Mouse (Mus musculus): Measurements from ENCODE around the gene Mad1l1. TPM values are rescaled to one million over a fixed set of nuclear protein-coding genes. Genes with fewer than 3 reads are reported as not detected.

The Mad1l1 gene
- total RNA-seq, 2 experiments from 2014 or later = 22.1 to 28.5 TPM

DNA sequence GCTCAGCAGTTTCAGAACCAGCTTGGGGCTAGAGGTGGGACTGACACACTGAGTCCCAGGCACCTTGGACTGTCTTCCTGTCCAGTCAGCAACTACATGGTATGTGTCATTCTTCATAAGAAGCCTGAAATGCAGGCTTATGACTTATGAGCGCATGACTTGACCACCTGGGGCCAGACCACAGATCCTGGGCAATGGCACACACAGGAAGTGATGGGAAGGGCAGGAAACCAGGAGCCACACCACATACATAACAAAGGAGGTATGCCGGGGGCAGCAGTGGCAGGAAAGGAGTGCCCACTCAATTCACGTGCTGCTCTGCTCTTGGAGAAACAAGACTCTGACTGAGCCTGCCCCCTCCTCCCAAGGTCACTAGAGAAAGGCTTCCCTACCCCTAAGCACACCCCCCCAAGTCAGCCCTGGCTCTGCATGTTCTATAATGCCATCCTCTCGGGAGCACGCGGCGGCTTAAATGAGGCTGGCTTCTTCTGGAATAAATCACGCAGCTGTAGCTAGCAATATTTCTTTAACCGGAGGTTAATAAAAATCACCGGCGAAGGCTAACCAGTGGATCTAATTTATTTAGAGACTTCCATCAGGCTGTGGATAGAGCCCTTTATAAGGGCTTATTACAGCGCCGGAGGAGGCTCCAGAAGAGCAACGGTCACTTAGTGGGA lies 146.4 kb downstream of the Mad1l1 start:
- no peak for DNase-seq

DNA sequence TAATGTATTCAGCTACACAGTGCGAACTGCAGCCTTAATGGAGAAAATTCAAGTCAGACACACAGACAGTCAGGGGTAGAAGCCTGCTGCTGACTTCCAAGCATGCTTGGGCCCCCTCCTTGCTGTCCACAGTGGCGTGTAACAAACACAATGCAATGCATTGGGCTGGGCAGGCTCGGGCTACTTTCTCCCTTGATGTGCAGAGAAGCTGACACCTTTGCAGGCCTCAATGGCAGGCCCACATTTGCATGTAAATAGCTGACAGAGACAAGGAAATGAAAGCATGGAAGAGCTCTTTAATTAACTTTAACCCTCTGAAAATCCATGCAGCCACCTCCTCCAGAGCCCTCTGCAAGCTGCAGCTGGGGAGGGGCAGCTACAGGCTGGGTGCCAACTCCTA lies 147.3 kb downstream of the Mad1l1 start:
- DNase-seq = no peak

DNA sequence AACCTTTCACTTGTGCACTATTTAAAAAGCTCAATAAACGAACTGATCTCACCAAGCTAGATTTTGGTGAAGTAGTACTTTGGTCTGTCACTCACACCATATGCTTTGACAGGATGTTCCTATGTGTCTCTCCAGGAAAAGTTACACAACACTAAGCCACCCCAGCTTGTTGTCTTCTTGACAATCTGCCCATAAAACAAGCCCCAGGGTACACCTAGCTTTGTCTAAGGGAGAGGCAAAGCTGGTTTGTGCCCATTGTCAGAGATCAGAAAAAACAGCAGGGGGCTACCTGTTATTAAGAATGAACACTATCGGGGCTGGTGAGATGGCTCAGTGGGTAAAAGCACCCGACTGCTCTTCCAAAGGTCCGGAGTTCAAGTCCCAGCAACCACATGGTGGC lies 148.2 kb downstream of the Mad1l1 start:
- no peak for DNase-seq

DNA sequence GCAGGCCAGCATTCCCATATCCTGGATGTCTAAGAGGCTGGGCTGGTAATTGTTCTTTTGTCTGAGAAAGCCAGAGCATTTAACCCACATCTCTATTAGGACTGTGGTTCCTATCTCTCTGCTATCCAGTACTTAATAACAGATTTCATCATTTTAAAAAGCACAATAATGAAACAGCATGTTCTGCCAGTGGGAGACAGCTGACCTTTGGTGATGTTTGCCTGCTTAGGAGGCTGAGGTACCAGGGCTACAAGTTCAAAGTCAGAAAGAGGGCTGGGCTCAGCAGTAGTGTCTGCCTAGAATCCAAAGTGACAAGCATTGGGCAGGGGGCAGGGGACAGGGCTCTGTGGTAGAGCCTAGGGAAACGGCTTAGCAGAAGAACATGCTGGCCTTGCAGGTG lies 149.6 kb downstream of the Mad1l1 start:
- DNase-seq = no peak

DNA sequence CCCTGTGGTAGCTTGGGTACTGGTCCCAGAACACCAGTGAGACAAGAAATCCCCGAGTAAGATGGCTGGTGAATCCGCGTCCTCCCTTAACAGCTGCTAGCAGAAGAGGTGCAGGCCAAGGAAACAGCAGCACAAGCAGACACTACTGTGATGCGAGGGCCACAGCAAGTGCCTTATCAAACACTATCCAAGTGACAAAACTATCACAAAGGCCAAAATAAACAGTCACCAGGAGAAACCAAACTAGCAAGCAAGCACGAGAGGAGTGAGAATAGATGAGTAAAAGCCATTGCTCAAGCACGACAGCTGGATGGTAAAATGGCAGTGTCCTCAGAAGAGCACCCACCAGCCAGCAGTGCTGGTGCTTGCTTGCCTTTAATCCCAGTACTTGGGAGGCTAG lies 153.8 kb downstream of the Mad1l1 start:
- DNase-seq = no peak

DNA sequence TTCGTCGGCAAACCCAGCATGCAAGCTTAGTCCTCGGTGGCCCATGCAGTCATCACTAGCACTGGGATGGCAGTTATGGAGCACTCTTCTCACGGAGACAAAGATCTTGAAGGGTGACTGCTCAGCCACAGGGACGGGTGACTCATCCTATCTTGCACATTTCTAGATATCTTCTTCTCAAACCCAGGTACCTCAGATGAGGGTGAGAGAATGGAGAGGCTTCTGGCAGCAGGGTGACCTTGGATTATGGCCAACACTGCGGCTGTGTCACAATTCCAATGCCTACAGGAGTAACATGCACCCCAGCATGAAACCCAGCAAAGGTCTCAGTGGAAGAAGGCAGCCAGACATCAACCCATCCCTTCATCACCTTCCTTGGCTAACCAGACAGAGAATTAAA lies 154.3 kb downstream of the Mad1l1 start:
- peak; percentile 16 for DNase-seq

DNA sequence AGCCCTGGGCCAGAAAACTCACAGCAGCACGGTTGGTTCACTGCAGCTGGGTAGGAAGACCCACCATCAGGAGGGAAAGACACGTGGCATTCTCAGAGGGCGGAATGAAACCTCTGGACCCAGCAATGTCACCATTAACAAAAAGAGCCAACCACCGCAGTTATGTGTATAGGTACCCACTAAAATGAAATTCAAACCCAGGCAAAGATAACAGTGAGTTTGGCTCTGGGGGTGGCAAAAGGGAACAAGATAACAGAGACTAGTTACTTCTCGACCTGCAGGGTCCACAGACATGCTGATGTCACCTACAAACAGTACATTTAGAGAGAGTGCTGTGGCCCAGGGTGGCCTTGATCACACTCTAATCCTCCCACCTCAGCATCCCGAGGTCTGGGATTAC lies 157.4 kb downstream of the Mad1l1 start:
- DNase-seq = no peak

DNA sequence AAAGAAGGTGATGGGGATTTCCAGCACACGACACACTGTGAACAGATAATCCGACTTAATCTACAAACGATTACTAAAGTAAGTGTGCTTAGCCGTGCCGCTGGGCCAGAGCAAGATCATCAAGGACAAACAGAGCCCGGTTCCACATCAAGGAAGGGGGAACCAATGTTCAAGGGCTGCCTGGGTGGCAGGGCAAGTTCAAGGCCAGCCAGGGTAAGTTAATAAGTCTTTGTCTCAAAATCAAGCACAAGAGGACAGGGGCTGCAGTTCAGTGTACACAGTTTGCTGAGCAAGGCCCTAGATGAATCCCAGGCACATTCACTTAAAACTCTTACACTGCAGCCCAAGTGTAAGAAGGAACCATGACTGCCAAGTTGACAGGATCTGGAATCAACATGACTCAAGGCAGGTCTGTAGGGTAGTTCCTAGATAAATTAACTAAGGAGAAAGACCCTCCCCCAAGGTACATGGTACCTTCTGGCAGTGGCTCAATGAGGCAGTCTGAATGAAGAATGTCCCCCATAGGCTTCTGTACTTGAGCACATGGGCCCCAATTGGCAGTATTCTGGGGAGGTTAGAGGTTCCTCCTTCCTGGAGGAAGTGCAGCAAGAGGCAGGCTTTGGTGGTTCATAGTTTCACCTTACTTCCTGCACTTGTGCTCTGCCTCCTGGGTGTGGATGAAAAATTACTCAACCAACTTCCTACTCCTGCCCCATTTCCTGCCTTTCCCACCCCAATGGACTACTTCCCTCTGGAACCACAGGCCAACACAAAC lies 159.1 kb downstream of the Mad1l1 start:
- no peak for DNase-seq

DNA sequence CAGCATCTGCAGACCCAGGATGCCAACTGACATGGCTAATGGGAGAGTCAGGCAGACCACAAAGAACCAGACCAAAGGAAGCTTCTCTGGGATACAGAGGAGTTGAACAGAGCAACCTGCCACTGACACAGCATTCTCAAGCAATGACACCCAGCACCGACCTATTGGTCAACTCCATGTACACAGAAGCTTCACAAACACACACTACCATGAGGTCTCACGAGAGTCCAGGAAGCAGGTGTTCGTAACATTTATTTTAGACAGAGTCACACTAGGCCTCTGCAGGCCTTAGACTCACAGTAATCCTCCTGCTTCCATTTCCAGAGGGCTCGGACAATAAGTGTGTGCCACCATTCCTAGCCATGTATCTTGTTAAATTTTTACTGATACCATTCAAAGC lies 162.3 kb downstream of the Mad1l1 start:
- no peak for DNase-seq

DNA sequence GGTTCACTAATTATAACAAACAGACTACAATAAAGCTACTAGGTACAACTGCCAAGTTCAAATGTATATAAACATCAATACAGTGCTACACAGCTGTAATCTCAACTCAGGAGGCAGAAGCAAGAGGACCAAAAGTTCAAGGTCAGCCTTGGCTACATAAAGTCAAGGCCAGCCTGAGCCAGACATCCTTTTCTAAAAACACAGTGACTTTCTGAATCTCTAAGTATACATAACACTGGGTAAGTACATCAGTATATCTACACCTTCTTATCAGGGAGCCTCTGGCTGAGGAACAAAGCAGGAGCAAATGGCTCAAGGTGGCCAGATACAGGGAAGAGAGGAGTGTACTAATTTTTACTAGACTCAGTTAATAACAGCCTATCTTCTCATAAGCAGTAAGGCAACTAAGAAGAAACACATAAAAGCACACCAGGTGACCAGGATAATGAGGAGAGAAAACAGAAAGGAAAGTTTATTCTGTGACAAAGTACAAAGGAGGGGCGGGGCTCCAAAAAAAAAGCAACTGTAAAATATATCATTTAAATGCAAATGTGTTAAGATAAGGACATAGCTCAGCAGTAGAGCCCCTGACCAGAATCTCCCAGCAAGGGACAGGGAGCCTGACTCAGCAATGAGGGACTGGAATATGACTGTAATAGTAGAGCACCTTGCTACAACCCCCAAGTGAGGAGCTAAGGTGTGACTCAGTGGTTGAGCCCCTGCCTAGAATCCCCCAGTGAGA lies 163.3 kb downstream of the Mad1l1 start:
- DNase-seq = no peak

DNA sequence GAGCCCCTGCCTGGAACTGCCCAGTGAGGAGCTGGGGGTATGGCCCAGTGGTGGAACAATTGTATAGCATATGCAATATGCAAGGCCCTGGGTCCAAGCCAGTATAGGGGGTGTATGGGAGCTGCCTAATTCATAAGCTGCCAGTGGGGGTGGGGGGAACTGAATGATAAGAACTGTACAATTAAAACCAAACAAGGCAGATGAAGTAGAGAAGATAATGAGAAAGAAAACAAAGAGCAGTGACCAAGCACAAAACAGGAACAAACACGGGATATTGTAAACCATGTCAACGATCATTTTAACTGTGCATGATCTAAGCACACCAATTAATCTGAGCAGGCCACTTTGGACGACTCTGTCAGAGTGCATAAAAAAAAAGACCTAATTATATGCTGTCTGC lies 167.2 kb downstream of the Mad1l1 start:
- no peak for DNase-seq

DNA sequence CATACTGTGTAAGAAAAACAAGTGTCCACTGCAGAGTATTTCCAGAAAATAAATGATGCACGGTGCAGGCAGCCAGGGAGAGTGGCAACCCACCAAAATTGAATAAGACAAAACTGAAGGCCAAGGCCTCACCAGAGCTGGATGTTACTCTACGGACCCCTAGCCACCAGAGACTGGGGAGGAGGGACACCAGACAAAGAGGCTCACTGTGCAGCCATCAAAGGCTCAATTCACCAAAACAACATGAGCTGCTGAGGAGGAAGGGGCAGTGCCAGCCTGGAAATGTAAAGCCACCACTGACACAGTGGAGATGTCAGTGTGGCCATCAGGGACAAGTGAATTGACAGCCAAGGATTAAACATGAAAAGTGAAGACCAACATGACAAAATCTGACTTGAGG lies 169.5 kb downstream of the Mad1l1 start:
- DNase-seq = no peak

DNA sequence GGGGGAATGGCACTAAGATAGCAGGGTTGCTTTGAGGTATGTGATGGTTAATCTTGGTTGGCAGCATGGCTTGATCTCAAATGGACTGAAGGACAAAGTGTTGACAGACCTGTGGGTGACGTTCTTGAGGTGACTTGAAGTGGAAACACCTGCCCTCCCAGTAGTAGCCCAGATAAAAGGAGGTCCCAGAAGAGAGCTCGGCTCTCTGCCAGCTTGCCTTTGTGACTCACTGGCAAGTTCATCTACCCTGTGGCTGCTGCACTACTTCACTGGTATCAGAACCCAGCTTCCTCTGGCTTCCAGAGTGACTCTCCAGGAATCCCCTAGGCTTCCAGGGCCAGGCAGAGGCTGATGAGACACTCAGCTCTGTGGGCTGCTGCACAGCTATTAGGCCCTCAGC lies 170.2 kb downstream of the Mad1l1 start:
- peak; percentile 16 for DNase-seq

DNA sequence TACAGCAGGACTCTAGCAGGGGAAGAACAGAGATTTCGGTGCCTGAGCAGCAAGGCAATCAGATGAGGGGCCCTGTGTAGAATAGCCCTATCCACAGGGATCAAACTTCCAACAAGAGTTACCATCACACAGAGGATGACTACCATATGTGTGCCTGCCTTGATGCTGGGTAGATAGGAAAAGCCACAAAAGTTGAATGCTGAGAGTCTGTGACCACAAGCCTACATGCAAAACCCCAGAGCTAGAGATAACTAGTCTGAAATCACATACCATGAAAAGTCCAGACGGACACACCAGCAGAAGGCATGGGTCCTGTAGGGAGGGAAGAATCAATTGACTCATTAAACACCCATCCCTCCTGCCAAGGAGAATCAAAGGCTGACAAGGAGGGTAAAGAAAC lies 170.7 kb downstream of the Mad1l1 start:
- no peak for DNase-seq

DNA sequence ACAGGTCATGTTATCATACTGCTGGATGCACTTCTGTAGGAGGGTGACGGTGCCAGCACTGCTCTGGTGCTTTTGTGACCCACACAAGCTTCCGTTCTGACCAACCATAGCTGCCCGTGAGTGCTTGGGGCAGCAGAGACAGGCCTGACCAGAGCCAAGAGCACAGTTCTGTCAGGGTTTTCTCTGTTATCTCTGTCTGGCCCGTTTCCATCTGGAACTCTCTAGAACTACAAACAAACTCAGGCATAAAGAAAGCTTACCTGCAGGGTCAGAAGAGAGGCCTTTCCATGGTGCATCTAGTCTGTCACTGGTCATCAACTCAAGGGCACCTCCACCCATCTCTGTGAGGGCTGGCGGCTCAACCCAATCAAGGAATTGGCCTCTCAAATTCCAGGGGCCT lies 171.2 kb downstream of the Mad1l1 start:
- DNase-seq = peak; percentile 39

DNA sequence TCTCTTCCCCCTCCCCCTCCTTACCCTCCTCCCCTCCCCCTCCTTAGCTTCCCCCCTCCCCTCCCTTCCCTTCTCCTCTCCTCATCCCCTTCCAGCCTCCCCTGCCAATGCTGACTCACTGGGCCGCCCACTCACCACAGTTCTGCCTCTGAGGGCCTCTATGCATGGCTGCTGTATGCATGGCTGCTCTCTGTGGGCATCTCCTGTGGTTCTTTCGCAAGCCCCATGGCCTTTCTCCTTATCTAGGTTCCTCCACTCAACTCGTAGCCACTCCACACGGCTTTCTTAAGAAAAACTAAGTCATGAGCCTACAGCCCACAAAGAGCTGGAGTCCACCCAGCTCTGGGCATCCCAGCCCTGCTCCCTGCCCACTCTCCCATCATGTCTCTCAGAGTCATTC lies 172.1 kb downstream of the Mad1l1 start:
- DNase-seq = no peak

DNA sequence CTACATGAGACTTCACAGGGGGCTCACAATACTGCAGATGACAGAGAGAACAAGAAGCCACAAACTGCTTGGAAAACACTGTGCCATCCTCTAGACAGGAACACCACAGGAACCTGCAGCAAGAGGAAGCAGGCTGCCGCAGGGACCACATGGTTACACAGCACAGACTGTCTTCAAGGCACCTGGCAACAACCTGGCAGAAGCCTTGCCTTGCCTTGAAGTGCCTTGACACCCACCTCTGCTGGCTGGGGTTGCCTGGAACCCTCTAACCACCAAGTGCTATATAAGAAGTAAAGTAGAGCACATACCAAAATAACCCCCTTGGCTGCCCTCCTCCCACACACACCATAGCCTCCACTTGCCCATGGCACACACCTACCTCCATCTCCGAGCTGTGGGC lies 177.8 kb downstream of the Mad1l1 start:
- DNase-seq = no peak

DNA sequence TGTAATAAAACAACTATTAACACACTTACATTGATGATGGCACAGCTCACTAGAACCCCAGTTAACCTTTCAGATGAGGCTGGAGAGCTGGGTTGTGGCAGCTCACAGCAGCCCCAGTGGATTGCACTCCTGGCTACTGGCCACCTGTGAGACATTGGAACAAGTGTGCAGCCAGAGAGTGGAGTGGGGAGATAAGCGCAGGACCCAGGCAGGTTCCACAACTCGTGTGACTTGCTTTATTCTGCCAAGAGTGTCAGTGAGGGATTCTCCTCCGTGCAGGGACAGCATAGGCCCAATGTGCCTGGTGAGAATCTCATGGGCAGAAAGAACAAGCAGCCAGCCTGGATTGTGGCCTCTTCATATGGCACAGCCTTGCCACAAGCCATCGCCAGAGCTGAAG lies 180.0 kb downstream of the Mad1l1 start:
- peak; percentile 59 for DNase-seq

DNA sequence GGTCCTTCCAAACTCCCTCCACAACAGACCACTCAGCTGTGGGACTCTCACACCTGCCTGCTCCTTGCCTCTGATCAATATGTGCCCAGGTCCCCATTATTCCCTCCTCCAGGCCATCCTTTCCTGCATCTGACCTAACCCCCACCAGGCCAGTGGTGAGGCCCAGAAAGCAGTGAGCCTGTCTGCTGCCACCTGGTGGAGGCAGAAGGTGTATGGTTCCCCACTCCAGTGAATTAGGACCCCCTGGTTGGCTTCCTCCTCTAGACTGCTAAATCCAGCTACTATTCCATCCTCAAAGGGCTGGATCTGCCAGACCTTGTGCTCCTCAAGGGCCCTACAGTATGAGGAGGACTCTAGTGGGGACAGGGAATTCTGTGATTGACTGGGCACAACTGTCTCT lies 181.1 kb downstream of the Mad1l1 start:
- DNase-seq = peak; percentile 73

DNA sequence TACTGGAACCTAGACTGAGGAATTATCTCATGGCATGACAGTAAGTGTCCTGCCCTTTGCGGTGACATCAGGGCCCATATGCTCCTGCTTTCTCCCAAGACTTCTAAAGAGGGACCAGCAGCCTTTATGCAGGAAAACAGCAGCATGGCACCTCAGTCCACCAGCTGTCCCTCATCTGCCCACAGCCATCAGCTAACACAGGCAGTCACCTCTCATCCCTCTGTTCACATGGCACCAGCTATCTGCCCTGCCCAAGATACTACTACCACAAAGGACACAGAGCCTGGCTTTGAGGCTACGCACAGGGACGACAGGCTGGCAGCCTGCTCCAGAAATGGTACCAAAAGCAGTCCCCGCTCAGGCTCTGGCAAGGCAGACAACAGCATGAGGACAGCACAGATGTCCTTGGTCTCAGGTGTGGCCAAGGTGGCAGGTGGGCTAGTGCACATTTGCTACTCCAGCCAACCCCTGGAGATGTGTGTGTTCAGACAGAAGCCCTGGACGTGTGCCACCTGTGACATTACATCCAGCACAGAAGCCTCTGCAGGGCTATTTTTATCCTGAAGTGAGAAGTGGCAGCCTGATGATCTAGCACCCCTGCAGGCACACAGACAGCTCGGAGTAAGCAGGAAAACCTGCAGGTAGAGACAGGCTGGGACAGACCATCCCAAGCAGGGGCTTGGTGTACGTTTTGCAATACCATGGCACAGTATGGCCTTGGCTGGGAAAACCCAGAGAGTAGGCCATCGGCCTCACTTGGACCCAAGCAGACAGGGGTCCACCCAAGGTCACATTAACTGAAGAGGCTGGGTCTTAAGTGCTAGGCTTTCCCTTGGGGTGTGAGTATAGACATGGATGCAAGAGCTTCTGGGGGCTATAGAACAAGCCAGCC lies 185.4 kb downstream of the Mad1l1 start:
- peak; percentile 69 for DNase-seq

DNA sequence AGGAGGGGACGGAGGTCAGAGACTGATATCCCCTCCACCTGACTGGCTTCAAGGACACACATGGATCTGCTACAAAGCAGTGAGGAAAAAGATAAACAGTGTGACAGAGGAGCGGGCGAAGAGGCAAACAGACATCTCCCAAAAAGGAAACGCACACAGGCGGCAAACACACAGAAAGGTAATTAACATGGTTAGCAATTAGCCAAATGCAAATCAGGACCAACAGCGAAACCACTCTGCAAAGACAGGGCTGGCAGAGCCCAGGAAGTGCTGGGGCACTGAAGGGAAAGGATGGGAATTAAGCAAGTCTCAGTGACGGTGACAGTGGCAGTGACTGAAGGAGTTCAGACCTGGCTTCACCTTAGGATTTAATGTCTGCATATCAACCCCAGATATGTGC lies 187.3 kb downstream of the Mad1l1 start:
- no peak for DNase-seq

DNA sequence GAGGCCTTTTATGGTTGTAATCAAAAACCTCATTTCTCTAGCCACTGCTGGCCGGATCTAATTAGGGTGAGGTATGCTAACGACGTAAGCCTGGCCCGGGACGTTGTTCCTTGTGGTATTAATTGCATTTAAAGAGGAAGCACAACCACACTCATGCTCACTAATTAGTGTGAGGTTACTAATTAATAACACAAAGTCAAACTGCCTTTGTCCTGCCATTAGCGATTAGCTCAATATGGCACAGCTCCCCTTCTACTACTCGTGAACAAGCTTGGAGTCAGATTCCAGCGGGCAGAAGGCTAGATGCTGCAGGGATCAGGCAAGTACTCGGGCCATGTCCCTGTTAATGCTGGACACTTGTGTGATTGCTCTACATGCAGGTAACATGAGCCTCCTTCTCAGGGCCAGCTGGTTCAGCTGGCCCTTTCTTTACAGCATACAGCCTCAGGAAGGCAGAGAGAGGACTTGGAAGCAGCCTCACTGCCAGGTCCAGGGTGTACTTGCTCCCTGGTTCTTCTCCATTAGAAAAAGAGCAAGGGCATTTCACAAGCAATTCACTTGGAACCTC lies 192.9 kb downstream of the Mad1l1 start:
- no peak for DNase-seq
